Mouse (Mus musculus): Measurements from ENCODE around the gene Cox7c.
A peak's percentile ranks its signal among the peaks of the same experiment; 100 is the strongest.

Gene Cox7c

DNA sequence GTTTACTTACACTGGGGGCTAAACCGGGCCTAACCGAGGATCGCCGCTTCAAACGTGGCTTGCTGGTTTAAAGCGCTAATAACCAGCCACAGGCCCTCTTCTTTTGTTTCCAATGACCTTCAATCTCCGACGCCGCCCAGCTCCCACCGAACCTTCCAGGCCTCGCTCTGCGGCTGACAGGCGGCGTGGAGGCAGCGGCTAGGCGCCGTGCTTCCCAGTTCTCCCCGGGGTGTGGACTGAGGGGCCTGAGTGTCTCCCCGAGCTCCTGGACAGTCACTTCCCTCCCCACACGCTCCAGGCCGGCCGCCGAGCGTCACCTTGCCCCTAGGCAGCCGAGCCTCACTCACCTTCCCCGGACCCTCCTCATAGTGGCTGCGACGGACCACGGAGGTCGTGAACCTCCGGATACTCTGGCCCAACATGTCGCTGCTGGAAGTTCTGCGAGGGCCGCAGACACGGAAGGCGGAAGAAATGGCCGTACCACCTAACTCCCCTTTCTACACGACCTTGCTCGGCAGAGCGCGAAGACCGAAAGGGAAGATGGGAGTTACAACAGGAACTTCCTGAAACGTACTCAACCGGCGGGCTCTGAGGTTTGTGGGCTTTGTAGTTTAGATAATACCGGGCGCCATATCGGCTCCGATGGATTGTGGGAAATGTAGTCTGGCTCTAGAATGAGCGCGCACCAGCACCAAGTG is at the start of gene Cox7c:
Gene Cox7c, minus strand, starts transcription at position 651 of the 698 bp plus-strand sequence.
- TF ChIP-seq GATA4 (IDR thresholded peaks at IDR 0.05; ENCODE audit: insufficient replicate concordance, low read length): peak; percentile 74; the same call in 1 of the 2 replicates

- TF ChIP-seq GATA4 (IDR thresholded peaks at IDR 0.05; ENCODE audit: insufficient replicate concordance, low read length): no peak
These were observed 21.5 kb upstream of the Cox7c start for GRCm38 (mm10) chr13:86068011-86068724.

GRCm38 (mm10) chr13:86067508-86067907 is 20.8 kb upstream of the Cox7c start:
- no peak for TF ChIP-seq GATA4 (IDR thresholded peaks at IDR 0.05; ENCODE audit: insufficient replicate concordance, low read length)

DNA sequence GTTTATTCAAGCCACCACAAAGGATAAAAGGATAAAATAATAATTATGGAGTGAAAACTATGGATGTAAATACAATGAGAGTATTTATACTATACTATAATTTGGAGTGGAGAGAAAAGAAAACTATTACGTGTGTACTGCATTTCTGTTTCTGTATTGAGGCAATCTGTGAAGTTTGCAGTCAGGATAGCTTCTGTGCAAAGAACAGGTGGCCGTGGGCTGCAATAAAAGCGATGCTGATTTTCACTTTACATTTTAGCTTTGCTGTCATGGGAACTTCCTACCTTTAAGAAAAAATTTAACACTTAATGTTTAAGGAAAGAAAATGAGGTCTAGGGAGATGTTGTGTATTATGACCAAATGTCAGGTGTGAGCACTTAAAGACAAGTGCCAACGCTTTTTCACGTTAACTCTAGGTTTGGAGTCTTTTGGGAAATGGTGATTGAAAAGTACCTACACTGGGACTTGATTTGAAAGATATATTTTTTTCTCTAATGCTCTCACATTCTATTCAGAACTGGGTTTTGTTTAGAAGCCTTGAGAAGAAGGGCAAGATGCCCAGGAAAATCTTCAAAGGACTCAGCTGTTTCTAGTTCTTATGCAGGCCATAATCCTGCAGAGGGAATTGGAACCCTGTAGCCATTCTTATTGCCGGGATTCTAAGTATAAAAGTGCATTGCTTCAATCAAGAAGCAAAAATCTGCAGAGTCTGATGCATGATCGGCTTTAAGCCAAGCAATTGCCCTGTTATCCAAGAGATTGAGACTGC is 41.6 kb downstream of the Cox7c start:
- TF ChIP-seq GATA4 (IDR thresholded peaks at IDR 0.05; ENCODE audit: insufficient replicate concordance, low read length): no peak

All from liver, adult (tissue).